Mouse (Mus musculus): ENCODE results near the gene B130006D01Rik.

DNA sequence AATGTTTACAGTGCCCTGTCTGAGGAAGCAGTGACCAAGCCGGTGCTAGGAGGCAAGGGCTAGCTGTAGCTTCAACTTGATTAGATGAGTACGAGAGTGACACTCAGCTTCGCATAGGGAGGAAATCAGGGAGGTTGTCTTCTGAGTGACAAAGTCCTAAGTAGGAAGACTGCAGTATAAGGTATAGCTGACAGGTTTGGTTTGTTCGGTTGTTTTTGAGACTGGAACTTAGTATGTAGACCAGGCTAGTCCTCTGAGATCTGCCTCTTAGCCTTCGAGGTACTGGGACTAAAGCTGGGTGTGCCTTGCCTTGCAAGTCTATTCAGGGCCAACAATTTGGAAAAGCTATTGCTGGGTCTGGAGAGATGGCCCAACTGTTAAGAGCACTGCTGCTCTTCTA is at the start of gene B130006D01Rik:
- no peak for TF ChIP-seq CTCF (IDR thresholded peaks at IDR 0.05; ENCODE audit: low read depth)
- no peak for TF ChIP-seq EP300 (optimal IDR thresholded peaks at IDR 0.05)

Data from stomach, postnatal 0 days (tissue).